In genomic region chr1:152497581-152497980, GRCm38 (mm10) we compare ENCODE assay signal across 9 mouse cellular contexts.
DNase-seq lines count a peak whose midpoint lies in the region; ATAC-seq lines count a peak whose summit lies in the region.
"Had no signal": no experiment of that assay in that cellular context is flagged by ENCODE, and none has a peak within 500 bp of the region (broad histone marks: within the 10 kb centered on the region; RNA-seq: fewer than 3 reads in every experiment).

No protein-coding gene starts in this region.

- peaks cover 6% of the 10 kb centered on the region; the same call in 1 of the 2 replicates for H3K4me1 ChIP-seq in embryonic facial prominence, embryonic 12.5 days
- peaks cover 15% of the 10 kb centered on the region for H3K4me1 ChIP-seq in kidney, embryonic 15.5 days

- peak overlapping the region; percentile 17; the same call in 1 of the 2 replicates for H3K4me2 ChIP-seq in embryonic facial prominence, embryonic 12.5 days (replicated peaks)
- peak overlapping the region; percentile 53 for H3K4me2 ChIP-seq in kidney, embryonic 15.5 days

- peak overlapping the region; percentile 41; the same call in 1 of the 2 replicates for H3K27ac ChIP-seq in embryonic facial prominence, embryonic 12.5 days
- H3K27ac ChIP-seq in kidney, embryonic 15.5 days: peak overlapping the region; percentile 72

- 30% methylated on average over 11 of the region's 11 CpGs for WGBS in embryonic facial prominence, embryonic 12.5 days
- WGBS in kidney, embryonic 15.5 days: 16% methylated on average over 11 of the region's 11 CpGs

- H3K4me3 ChIP-seq in embryonic facial prominence, embryonic 12.5 days: no peak overlapping the region
- H3K4me3 ChIP-seq in kidney, embryonic 15.5 days (replicated peaks): peak overlapping the region; percentile 24

- H3K9me3 ChIP-seq in embryonic facial prominence, embryonic 12.5 days: no peaks in the 10 kb centered on the region
- H3K9me3 ChIP-seq in kidney, embryonic 15.5 days (replicated peaks): no peaks in the 10 kb centered on the region

- H3K27me3 ChIP-seq in embryonic facial prominence, embryonic 12.5 days: no peaks in the 10 kb centered on the region
- H3K27me3 ChIP-seq in kidney, embryonic 15.5 days: no peaks in the 10 kb centered on the region
- H3K27me3 ChIP-seq: CH12.LX had no signal

- DNase-seq in heart, adult 18-20 months: peak; percentile 56 to 60
- DNase-seq in heart, postnatal 4 days: no peak
- DNase-seq in lung, postnatal 36 days: peak; percentile 78
- no peak for DNase-seq in frontal cortex, adult 2 months (ENCODE audit: extremely low spot score in 1 of 2, low spot score in 1 of 2)

- ATAC-seq in embryonic facial prominence, embryonic 12.5 days (ENCODE audit: insufficient number of reproducible peaks, insufficient read depth, low FRiP score, low TSS enrichment): no peak
- peak; percentile 79; the same call in 1 of the 2 replicates for ATAC-seq in kidney, embryonic 15.5 days (replicated peaks; ENCODE audit: low FRiP score)
- no peak for ATAC-seq in cerebellum, adult (ENCODE audit: insufficient number of reproducible peaks, low FRiP score, low TSS enrichment)
- ATAC-seq in inflammation-experienced regulatory T-cells, adult 6 months: no peak

- peak overlapping the region; percentile 19; the same call in 1 of the 2 replicates for H3K9ac ChIP-seq in embryonic facial prominence, embryonic 12.5 days
- peak overlapping the region; percentile 32; the same call in 1 of the 2 replicates for H3K9ac ChIP-seq in kidney, embryonic 15.5 days

- H3K36me3 ChIP-seq in embryonic facial prominence, embryonic 12.5 days: no peaks in the 10 kb centered on the region
- no peaks in the 10 kb centered on the region for H3K36me3 ChIP-seq in kidney, embryonic 15.5 days

Comparison
In these comparisons a context has a peak if more than half of its experiments do, and no peak if none do; other contexts are left out.
1. DNase-seq: peak in heart, adult 18-20 months (2 of 2) and lung, postnatal 36 days (single experiment); none in heart, postnatal 4 days (single experiment) and frontal cortex, adult 2 months (0 of 2).